Mouse (Mus musculus) liver, embryonic 16.5 days (tissue): Measurements from ENCODE around the gene Dgkz. TPM values are rescaled to one million over a fixed set of nuclear protein-coding genes. Genes with fewer than 3 reads are reported as not detected.
A peak's percentile ranks its signal among the peaks of the same experiment; 100 is the strongest.

Source experiments
- ATAC-seq: fragments of 200-750 bp; cut with Nextera tagmentation; 2 replicates; pipeline ENCODE4 v1.8.0; 2017; ENCODE audit warnings: low read depth, mild to moderate bottlenecking, moderate number of reproducible peaks, moderate library complexity
- H3K27ac ChIP-seq: fragments of 300-500 bp; sonication (generic); 2 replicates; pipeline ENCODE4 v1.5.1; 2014; ENCODE audit warnings: mild to moderate bottlenecking, low read length
- H3K27me3 ChIP-seq: fragments of 300-500 bp; sonication (generic); 2 replicates; pipeline ENCODE4 v1.6.1; 2014; ENCODE audit warnings: low read depth, low read length, mixed read lengths; ENCODE audit not compliant: control insufficient read depth, insufficient read depth
- H3K36me3 ChIP-seq: fragments of 300-500 bp; sonication (generic); 2 replicates; pipeline ENCODE4 v1.6.1; 2014; ENCODE audit warnings: mild to moderate bottlenecking; ENCODE audit not compliant: control insufficient read depth, insufficient read depth
- H3K4me1 ChIP-seq: fragments of 300-500 bp; sonication (generic); 2 replicates; pipeline ENCODE4 v1.6.1; 2014; ENCODE audit warnings: low read depth, low read length, mixed read lengths; ENCODE audit not compliant: control insufficient read depth
- H3K4me2 ChIP-seq: fragments of 300-500 bp; sonication (generic); 2 replicates; pipeline ENCODE4 v1.6.1; 2014; ENCODE audit warnings: low read depth, low read length, mixed read lengths
- H3K4me3 ChIP-seq: fragments of 300-500 bp; sonication (generic); 2 replicates; pipeline ENCODE4 v1.5.1; 2014; ENCODE audit warnings: low read depth, mild to moderate bottlenecking, low read length
- H3K9ac ChIP-seq: fragments of 300-500 bp; sonication (generic); 2 replicates; pipeline ENCODE4 v1.6.1; 2014; ENCODE audit warnings: low read depth, low read length
- H3K9me3 ChIP-seq: fragments of 300-500 bp; sonication (generic); replicated peaks from 2 replicates; pipeline ENCODE4 v1.6.1; 2016; ENCODE audit warnings: low read length; ENCODE audit not compliant: control insufficient read depth
- WGBS: fragments of 180-500 bp; shearing (Covaris S2); extraction: QIAGEN DNeasy Blood & Tissue Kit; methylation state at CpG from one replicate; pipeline ENCODE4 v1.1.7; 2014; ENCODE audit not compliant: insufficient replicate concordance; 5-methylcytosine and 5-hydroxymethylcytosine counted together
- polyA plus RNA-seq: library from polyadenylated mRNA; unstranded; fragments of >200 nt; fragmentation: Nextera tagmentation; extraction: Ambion mirVana; gene quantifications from 2 replicates; pipeline ENCODE4 v1.2.1, GENCODE M21; 2015

The Dgkz gene
- polyA plus RNA-seq, 1 experiment from 2014 or later, result 24.1 TPM

DNA sequence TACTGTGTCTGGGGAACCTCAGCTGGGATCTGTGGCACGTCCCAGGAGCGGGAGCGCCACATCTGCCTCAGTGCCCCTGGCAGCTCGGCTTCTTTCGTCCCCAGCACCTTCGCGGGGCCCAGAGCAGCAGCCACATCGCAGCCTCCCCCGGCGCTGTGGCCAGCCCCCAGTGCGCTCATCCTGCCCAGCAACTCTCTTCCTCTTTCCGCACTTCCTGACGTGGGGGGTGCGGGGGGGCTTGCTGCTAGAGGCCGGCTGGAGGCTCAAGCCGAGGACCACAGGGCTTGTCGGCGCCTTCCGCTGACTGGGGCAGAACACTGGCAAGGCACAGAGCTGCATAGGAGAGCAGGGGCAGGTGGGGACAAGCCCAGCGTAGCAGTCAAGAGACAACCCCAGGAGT lies 10.2 kb downstream of the Dgkz start:
- H3K9me3 ChIP-seq, result no peaks in the 10 kb centered on the region
- peaks cover 27% of the 10 kb centered on the region for H3K4me1 ChIP-seq
- H3K36me3 ChIP-seq, result no peaks in the 10 kb centered on the region
- peaks cover 21% of the 10 kb centered on the region for H3K27me3 ChIP-seq
- H3K9ac ChIP-seq, result peak overlapping the region; percentile 10
- peak overlapping the region; percentile 86 for H3K4me3 ChIP-seq
- peak overlapping the region; percentile 61 for H3K27ac ChIP-seq
- peak overlapping the region; percentile 36 for H3K4me2 ChIP-seq
- WGBS, result 8% methylated on average over 20 of the region's 20 CpGs
- ATAC-seq, result no peak

DNA sequence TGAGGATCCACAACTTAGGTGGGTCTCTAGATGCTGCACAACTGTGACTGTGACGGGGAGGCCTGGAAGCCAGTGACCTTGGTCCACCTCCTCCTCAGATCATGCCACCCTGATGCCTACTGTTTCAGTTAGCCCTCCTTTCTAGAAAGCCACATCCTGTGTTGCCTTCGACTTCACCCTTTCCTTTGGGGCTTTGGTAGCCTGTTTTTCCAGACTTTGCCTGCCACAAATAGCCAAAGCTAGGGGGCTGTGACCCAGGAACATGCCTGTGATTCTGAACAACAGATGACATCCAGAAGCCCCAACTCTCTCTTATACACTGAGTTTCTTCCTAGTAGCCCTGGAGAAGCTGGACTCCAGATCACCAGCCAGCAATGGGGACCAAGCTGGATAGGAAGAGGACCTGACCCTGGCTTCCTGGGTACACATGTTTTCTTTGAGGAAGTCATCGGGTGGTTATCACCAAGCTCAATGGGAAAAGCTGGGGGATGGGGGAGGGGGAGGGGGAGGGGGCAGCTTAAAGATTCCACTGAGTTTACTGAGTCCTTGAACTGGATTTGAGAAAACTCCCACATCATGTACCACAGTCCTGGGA lies 11.0 kb downstream of the Dgkz start:
- peak overlapping the region; percentile 61; the same call in 1 of the 2 replicates for H3K27ac ChIP-seq
- ATAC-seq, result no peak
- H3K4me2 ChIP-seq, result peak overlapping the region; percentile 36
- WGBS, result 35% methylated on average over 3 of the region's 3 CpGs
- H3K27me3 ChIP-seq, result peaks cover 16% of the 10 kb centered on the region
- H3K36me3 ChIP-seq, result no peaks in the 10 kb centered on the region
- peaks cover 29% of the 10 kb centered on the region for H3K4me1 ChIP-seq
- H3K4me3 ChIP-seq, result peak overlapping the region; percentile 86
- H3K9me3 ChIP-seq, result no peaks in the 10 kb centered on the region
- no peak overlapping the region for H3K9ac ChIP-seq

DNA sequence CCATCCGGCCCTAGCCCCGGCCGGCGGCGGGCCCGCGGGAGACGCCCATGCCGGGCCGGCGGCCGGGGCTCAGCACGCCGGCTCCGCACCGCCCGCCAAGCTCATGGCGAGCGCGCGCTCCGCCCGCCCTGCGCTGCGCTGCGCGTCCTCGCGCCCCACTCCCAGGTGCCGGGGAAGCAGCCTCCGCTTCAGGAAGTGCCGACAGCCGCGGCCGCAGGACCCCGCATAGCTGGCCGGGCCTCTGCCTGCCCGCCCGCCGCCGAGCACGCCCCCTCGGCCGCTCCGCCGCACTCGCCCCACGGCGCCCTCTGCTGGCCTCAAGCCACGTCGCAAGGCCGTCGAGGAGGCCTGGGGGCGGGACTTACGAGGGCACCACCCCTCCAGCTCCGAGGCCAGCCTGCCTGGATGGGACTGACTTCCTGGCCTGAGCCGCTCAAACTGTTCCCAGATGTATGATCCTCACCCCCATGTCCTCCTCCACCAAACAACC lies 12.2 kb downstream of the Dgkz start:
- WGBS, result under 1% methylated on average over 57 of the region's 57 CpGs
- Histone ChIP-seq H3K36me3 (no peaks in the 10 kb centered on the region), H3K4me1 (peaks cover 40% of the 10 kb centered on the region), H3K27ac (peak overlapping the region; percentile 68), H3K27me3 (peaks cover 12% of the 10 kb centered on the region; the same call in 1 of the 2 replicates), H3K4me2 (peak overlapping the region; percentile 96), H3K9me3 (no peaks in the 10 kb centered on the region), H3K4me3 (peak overlapping the region; percentile 86), H3K9ac (peak overlapping the region; percentile 87)
- peak; percentile 92 for ATAC-seq

DNA sequence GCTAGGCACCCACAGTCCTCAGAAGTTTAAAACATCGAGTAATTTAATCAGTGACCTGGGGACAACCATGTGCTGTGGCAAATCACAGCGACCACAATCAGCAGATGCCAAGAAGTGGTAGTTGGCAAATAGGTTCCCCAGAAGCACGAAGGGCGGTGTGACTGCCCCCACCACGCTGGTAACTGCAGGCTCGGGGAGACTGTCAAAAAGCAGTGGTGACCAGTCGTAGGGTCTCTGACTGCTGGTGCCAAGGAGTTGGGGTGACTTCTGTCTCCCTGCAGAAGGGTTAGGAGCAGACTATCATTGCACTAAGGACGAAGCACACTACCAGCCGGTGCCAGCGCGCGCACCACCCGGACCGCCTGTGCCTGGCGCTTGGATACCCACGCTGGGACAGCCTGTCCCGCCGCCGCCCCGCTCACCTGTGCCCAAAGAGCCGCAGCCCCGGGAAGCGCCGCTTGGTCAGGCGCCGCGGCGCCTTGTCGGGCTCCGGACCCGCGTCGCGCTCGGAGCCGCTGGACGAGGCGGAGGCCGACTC lies 12.7 kb downstream of the Dgkz start:
- Histone ChIP-seq H3K4me1 (peaks cover 42% of the 10 kb centered on the region), H3K9me3 (no peaks in the 10 kb centered on the region), H3K4me2 (peak overlapping the region; percentile 96), H3K27me3 (peaks cover 12% of the 10 kb centered on the region; the same call in 1 of the 2 replicates), H3K4me3 (peak overlapping the region; percentile 86), H3K9ac (peak overlapping the region; percentile 87), H3K27ac (peak overlapping the region; percentile 68), H3K36me3 (no peaks in the 10 kb centered on the region)
- WGBS, result 0% methylated on average over 39 of the region's 39 CpGs
- ATAC-seq, result peak; percentile 9

DNA sequence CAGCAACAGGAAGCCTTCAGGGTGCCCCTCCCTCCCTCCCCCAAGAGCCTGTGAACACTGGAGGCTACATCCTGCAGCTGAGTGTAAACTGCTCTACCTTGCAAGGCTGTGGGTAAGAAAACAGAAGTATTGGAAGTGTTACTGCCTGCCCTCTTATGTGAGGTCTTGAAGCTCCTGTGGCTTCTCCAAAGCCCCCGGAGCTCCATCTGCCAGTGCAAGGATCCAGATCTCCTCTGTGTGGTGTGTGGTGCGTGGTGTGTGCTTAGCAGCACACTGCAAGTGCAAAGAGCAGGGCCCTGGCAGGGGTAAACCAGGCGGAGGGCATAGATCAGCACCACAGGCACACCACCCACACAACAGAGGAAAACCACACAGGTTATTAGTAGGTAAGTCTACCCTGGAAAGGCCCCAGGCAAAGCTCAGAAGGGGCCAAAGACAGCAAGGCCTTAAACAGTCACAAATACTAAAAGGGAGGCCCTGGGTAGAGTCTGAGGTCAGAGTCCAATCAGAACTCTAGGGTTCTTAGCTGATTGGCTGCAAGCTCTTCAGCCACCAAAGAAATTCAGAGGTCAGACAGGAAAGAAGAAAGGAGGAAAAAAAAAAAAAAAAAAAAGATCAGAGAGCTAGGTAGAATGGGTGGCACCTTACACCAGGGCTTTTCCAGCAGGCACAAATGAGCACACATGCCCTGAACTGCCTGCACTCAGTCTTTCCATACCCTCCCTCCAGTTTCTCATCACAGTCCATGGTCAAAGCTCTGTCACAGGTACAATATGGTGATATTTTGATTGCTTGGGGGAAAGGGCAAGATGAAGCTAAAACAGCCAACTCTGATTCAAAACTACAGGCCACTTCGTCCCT lies 13.5 kb downstream of the Dgkz start:
- Histone ChIP-seq H3K4me2 (peak overlapping the region; percentile 96), H3K4me3 (peak overlapping the region; percentile 86), H3K27ac (peak overlapping the region; percentile 68), H3K9ac (peak overlapping the region; percentile 87), H3K9me3 (no peaks in the 10 kb centered on the region), H3K36me3 (no peaks in the 10 kb centered on the region), H3K27me3 (peaks cover 12% of the 10 kb centered on the region; the same call in 1 of the 2 replicates), H3K4me1 (peaks cover 50% of the 10 kb centered on the region)
- 24% methylated on average over 4 of the region's 4 CpGs for WGBS
- peak; percentile 2; the same call in 1 of the 2 replicates for ATAC-seq

DNA sequence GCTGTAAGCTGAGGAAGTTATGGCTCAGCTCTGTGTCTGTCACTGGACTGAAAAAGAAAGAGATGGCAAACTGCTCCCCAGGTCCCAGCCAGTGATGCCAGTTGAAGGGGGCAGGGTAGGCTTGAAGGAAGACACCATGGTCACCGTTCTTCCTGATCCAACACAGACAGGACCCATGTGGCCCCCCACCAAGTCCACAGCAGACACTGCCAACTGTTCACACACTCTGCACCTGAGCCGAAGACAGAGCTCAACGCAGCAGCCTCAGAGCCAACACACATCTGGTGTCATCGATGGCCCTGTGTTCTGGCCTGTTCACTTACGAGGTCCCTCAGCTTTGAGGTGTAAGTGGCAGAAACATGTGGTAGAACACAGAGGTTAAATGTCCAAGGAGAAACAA lies 15.2 kb downstream of the Dgkz start:
- no peak overlapping the region for H3K27ac ChIP-seq

DNA sequence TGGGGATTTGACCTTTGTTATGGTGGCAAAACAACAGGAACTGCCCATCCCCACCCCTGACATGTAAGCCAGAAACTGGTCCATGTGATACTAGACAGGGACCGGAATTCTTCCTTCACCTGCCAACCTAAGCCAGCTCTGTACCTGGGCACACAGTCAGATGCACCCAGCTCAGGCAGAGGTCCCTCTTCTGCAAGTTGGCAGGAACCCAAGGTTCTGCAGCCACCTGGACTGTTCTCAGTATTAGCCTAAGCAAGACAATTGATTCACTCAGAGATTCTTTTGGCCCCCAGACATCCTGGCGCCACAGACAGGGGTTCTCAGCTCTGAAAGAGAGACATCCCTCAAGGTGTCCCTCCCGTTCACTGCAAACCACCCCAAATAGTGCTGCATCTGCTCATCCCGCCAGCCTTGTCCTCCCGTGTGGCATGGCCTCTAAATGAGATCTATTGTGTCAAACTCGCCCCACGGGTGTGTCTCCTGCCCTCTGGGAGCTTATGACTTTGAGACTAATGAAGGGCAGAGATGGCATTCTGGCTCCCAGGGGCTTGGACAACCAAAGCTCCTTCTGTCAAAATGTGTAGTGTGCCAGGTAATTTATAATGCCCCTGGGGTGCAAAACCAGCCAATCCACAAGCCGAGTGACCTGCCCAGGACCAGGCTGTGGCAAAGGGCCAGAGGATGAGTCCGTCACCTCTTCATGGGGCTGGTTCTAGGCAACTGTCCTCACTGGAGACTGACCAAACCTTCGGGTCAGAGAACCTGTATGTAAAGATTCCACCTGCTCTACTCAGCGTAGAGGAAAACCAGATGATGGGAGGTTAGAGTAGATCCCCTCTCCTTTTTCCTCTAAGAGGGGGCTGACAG lies 15.9 kb downstream of the Dgkz start:
- no peak for ATAC-seq
- Histone ChIP-seq H3K4me3 (no peak overlapping the region), H3K4me1 (peaks cover 71% of the 10 kb centered on the region), H3K4me2 (no peak overlapping the region), H3K36me3 (no peaks in the 10 kb centered on the region), H3K9ac (0 out of 2 replicates have a peak overlapping the region, but pooled peaks have one; percentile 2), H3K27ac (no peak overlapping the region), H3K9me3 (no peaks in the 10 kb centered on the region), H3K27me3 (0 out of 2 replicates have a peak, but pooled peaks cover 1% of the 10 kb centered on the region)
- WGBS, result 69% methylated on average over 11 of the region's 11 CpGs

More for the DNA sequence above, 15.2 kb downstream of the Dgkz start:
- no peak overlapping the region for H3K4me2 ChIP-seq
- H3K9ac ChIP-seq, result no peak overlapping the region
- peaks cover 64% of the 10 kb centered on the region for H3K4me1 ChIP-seq
- no peak for ATAC-seq
- no peak overlapping the region for H3K4me3 ChIP-seq
- H3K36me3 ChIP-seq, result no peaks in the 10 kb centered on the region
- peaks cover 7% of the 10 kb centered on the region; the same call in 1 of the 2 replicates for H3K27me3 ChIP-seq
- 86% methylated on average over 5 of the region's 5 CpGs for WGBS
- no peaks in the 10 kb centered on the region for H3K9me3 ChIP-seq
